Mouse (Mus musculus) intestine, postnatal 0 days (tissue): ENCODE data around the gene Hopx. TPM values are rescaled to one million over a fixed set of nuclear protein-coding genes. Genes with fewer than 3 reads are reported as not detected.

Experiments
- ATAC-seq: fragments of 200-750 bp; cut with Nextera tagmentation; 2 replicates; pipeline ENCODE4 v1.8.0; 2017; ENCODE audit warnings: mild to moderate bottlenecking, moderate TSS enrichment, moderate library complexity
- H3K27ac ChIP-seq: fragments of 300-500 bp; sonication (generic); 2 replicates; pipeline ENCODE4 v1.5.1; 2014; ENCODE audit warnings: mild to moderate bottlenecking, low read depth, low read length, moderate library complexity
- H3K27me3 ChIP-seq: fragments of 300-500 bp; sonication (generic); replicated peaks from 2 replicates; pipeline ENCODE4 v1.6.1; 2014; ENCODE audit warnings: low read length, mixed read lengths; ENCODE audit not compliant: control insufficient read depth, insufficient read depth
- H3K36me3 ChIP-seq: fragments of 300-500 bp; sonication (generic); 2 replicates; pipeline ENCODE4 v1.6.1; 2014; ENCODE audit warnings: mild to moderate bottlenecking, moderate library complexity; ENCODE audit not compliant: control insufficient read depth, insufficient read depth
- H3K4me1 ChIP-seq: fragments of 300-500 bp; sonication (generic); replicated peaks from 2 replicates; pipeline ENCODE4 v1.6.1; 2014; ENCODE audit warnings: antibody characterized with exemption, low read length, mixed read lengths; ENCODE audit not compliant: control insufficient read depth, insufficient read depth
- H3K4me2 ChIP-seq: fragments of 300-500 bp; sonication (generic); replicated peaks from 2 replicates; pipeline ENCODE4 v1.6.1; 2014; ENCODE audit warnings: low read depth, mild to moderate bottlenecking, moderate library complexity
- H3K4me3 ChIP-seq: fragments of 300-500 bp; sonication (generic); 2 replicates; pipeline ENCODE4 v1.5.1; 2014; ENCODE audit warnings: low read depth, low read length
- H3K9ac ChIP-seq: fragments of 300-500 bp; sonication (generic); 2 replicates; pipeline ENCODE4 v1.6.1; 2014; ENCODE audit warnings: mild to moderate bottlenecking, low read depth, low read length
- H3K9me3 ChIP-seq: fragments of 300-500 bp; sonication (generic); 2 replicates; pipeline ENCODE4 v1.6.1; 2016; ENCODE audit warnings: mixed run types; ENCODE audit not compliant: control insufficient read depth
- CTCF ChIP-seq: sonication (generic); IDR thresholded peaks from 2 replicates; pipeline ENCODE4 v1.5.1; 2016; ENCODE audit warnings: low read depth, mild to moderate bottlenecking, control low read depth, antibody characterized with exemption, moderate library complexity
- WGBS: fragments of 180-500 bp; shearing (Covaris S2); extraction: QIAGEN DNeasy Blood & Tissue Kit; methylation state at CpG from one replicate; pipeline ENCODE4 v1.1.7; 2014; 5-methylcytosine and 5-hydroxymethylcytosine counted together
- polyA plus RNA-seq: library from polyadenylated mRNA; unstranded; fragments of >200 nt; fragmentation: Nextera tagmentation; extraction: Ambion mirVana; gene quantifications from 2 replicates; pipeline ENCODE4 v1.2.1, GENCODE M21; 2015

Gene Hopx
- polyA plus RNA-seq, 1 experiment from 2014 or later = 10.5 TPM

DNA sequence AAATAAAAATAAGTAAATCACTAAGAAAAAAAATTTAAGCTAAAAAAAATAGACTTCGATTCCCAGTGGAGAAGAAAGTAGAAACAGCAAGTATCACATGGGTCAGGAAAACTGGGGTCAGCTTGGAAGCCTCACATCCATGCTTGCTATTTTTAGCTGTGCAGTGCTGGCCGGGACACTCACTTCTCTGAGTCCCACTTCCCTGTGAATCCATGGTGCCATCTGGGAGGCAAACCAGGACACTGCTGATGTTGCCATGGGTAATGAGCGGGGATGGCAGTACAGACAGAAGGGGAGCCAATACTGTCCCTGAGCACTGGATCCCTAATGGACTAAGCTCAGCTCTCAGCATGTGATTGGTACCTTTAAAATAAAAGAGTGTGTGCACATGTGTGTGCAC is 28.2 kb upstream of the Hopx start:
- Histone ChIP-seq H3K4me1 (no peaks in the 10 kb centered on the region), H3K36me3 (no peaks in the 10 kb centered on the region), H3K4me3 (no peak overlapping the region), H3K9ac (no peak overlapping the region), H3K9me3 (no peaks in the 10 kb centered on the region), H3K27me3 (no peaks in the 10 kb centered on the region), H3K27ac (no peak overlapping the region), H3K4me2 (no peak overlapping the region)
- ATAC-seq = no peak
- WGBS = 90% methylated on average over 3 of the region's 3 CpGs
- TF ChIP-seq CTCF = no peak

DNA sequence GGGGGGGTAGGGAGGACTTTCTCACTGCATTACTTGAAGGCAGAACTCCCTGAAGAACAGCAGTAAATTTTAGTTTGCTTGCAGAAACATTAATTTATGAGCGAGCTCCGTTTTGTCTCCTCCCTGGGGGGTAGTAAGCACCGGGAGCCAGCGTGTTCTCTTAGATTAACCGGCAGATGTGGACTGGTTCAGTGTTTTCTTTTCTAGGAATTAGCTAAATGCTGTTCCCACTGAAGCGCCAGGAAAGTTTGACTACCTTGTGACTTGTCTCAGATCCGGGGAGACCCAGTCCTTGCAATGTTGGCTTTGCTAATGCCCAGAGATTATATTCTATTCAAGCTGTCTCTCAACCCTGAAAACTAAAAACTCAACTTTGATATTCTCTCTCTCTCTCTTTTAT is 26.4 kb upstream of the Hopx start:
- H3K9ac ChIP-seq = no peak overlapping the region
- no peaks in the 10 kb centered on the region for H3K36me3 ChIP-seq
- no peak overlapping the region for H3K4me3 ChIP-seq
- H3K27ac ChIP-seq = no peak overlapping the region
- H3K4me1 ChIP-seq = no peaks in the 10 kb centered on the region
- H3K4me2 ChIP-seq = no peak overlapping the region
- WGBS = 70% methylated on average over 7 of the region's 7 CpGs
- no peaks in the 10 kb centered on the region for H3K9me3 ChIP-seq
- no peaks in the 10 kb centered on the region for H3K27me3 ChIP-seq
- no peak for ATAC-seq
- TF ChIP-seq CTCF = no peak

- Histone ChIP-seq H3K9ac (no peak overlapping the region), H3K4me2 (no peak overlapping the region), H3K27me3 (no peaks in the 10 kb centered on the region), H3K36me3 (no peaks in the 10 kb centered on the region), H3K27ac (no peak overlapping the region), H3K4me1 (no peaks in the 10 kb centered on the region), H3K9me3 (no peaks in the 10 kb centered on the region), H3K4me3 (no peak overlapping the region)
- no peak for TF ChIP-seq CTCF
- 93% methylated on average over 6 of the region's 6 CpGs for WGBS
- no peak for ATAC-seq
Observed at GRCm38 (mm10) chr5:77140861-77141260, 25.9 kb upstream of the Hopx start.

GRCm38 (mm10) chr5:77140108-77140507 is 25.2 kb upstream of the Hopx start:
- ATAC-seq = no peak
- H3K4me3 ChIP-seq = no peak overlapping the region

DNA sequence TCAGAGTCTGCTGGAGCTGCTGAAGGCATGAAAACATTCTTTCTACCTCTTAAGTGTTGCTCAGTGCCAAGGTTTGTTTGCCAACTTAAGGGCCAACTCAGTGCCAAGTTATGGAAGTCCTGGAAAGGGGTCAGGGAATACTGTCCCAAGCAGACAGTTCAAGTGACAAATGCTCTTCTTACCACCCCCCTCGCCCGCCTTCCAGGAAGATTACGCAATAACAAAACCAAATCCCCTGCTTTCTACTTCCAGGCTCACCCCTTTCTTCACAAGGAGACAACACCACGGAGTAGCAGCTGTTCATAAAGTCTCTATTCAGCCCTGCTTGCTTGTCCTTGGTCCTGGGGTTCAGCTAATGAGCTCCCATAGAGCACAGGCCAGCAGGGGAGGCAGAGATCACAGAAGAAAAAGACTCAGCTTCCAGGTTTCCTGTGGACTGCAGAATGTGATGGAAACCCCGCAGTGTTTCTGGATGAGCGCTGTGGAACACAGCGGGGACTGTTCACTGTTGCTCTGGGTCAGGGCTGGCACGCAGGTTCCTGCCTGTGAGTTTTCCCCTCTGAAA is 22.9 kb upstream of the Hopx start:
- Histone ChIP-seq H3K36me3 (no peaks in the 10 kb centered on the region), H3K4me3 (no peak overlapping the region), H3K27ac (no peak overlapping the region), H3K4me1 (no peaks in the 10 kb centered on the region), H3K4me2 (no peak overlapping the region), H3K9ac (no peak overlapping the region), H3K9me3 (no peaks in the 10 kb centered on the region), H3K27me3 (no peaks in the 10 kb centered on the region)
- ATAC-seq = no peak
- WGBS = 67% methylated on average over 8 of the region's 8 CpGs
- TF ChIP-seq CTCF = no peak

More at GRCm38 (mm10) chr5:77140108-77140507, 25.2 kb upstream of the Hopx start:
- 50% methylated on average over 6 of the region's 6 CpGs for WGBS
- no peak overlapping the region for H3K27ac ChIP-seq
- H3K27me3 ChIP-seq = no peaks in the 10 kb centered on the region
- H3K4me2 ChIP-seq = no peak overlapping the region
- no peak for TF ChIP-seq CTCF
- no peaks in the 10 kb centered on the region for H3K36me3 ChIP-seq
- H3K9ac ChIP-seq = no peak overlapping the region
- no peaks in the 10 kb centered on the region for H3K9me3 ChIP-seq
- H3K4me1 ChIP-seq = no peaks in the 10 kb centered on the region

DNA sequence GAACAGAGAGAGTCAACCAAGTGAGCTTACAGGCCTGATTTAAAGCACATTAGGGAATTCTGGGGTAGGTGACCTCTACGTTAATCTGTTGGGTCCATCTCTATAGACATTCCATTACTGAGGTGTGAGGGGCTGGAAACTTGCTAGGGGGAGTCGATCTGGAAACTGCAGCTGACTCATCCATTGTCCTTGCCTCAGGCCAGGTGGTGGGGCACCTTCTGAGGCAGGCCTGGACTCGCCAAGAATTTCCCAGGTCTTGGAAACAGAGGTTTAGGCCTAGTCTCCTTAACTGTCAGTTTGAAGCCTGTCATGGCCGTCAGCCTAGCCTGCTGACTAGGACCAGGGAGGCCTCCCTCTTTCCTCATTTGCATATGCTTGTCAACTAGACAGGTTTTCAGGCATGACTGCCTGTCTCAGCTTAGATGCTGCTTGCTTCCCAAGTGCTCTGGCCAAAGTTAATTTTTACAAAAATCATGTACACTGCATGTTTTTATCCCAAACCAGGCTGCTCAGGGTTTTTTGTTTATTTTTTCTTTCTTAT is 21.8 kb upstream of the Hopx start:
- no peak for ATAC-seq
- Histone ChIP-seq H3K4me1 (no peaks in the 10 kb centered on the region), H3K27me3 (no peaks in the 10 kb centered on the region), H3K9me3 (no peaks in the 10 kb centered on the region), H3K27ac (no peak overlapping the region), H3K4me2 (no peak overlapping the region), H3K4me3 (no peak overlapping the region), H3K36me3 (no peaks in the 10 kb centered on the region), H3K9ac (no peak overlapping the region)
- TF ChIP-seq CTCF = no peak
- 71% methylated on average over 4 of the region's 4 CpGs for WGBS
